Mouse (Mus musculus) liver, postnatal 0 days (tissue): ENCODE results near the gene Gm44596.

Experiments used
- CTCF ChIP-seq: sonication (generic); IDR thresholded peaks from 2 replicates; pipeline ENCODE4 v1.5.1; 2016; ENCODE audit warnings: antibody characterized with exemption, low read depth
- EP300 ChIP-seq: IDR thresholded peaks from 2 replicates; pipeline ENCODE4 v1.6.1; 2016; ENCODE audit warnings: antibody characterized with exemption, low read depth, mild to moderate bottlenecking

DNA sequence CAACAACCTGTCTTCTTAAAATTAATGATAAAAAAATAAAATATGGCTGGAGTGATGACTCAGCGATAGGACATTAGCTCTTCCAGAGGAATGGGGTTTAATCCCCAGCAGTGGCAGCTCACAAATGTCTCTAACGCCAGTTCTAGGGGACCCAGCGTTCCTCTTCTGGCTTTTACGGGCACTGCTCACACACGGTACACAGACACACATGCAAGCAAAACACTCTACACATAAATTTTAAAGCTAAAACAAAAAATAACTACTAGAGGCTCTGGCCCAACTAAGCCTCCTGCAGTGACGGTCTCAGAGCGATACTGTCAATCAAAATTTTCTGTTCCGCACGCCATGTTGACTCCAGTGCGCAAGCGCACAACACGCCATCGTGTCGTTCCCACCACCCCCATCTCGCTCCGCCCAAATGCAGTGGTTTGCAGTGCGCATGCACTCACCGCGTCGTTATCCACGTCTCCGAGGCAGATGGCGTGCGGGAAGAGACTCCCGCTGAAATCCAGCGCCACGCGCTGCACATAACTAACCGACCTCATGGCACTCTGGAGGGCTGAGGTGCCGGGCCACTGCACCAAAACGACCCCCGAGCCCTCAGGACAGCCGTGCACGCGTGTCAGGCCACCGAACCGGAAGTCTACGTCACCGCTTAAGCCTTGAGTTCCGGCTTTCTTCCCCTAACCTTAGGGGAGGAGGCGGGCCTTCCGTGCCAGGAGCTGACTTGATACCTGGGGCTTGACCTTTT is 49.1 kb downstream of the Gm44596 start, which contains the start of gene Itfg2:
- TF ChIP-seq CTCF = no peak
- no peak for TF ChIP-seq EP300
